Mouse (Mus musculus) forebrain, embryonic 15.5 days (tissue): ENCODE results near the gene Fkrp. TPM values are rescaled to one million over a fixed set of nuclear protein-coding genes. Genes with fewer than 3 reads are reported as not detected.

Experiments
- ATAC-seq: fragments of 200-750 bp; cut with Nextera tagmentation; replicated peaks from 2 replicates; pipeline ENCODE4 v1.8.0; 2017; ENCODE audit warnings: mild to moderate bottlenecking, moderate TSS enrichment, moderate library complexity
- H3K27ac ChIP-seq: fragments of 300-500 bp; sonication (generic); replicated peaks from 2 replicates; pipeline ENCODE4 v1.5.1; 2015; ENCODE audit warnings: mild to moderate bottlenecking, inconsistent platforms
- H3K27me3 ChIP-seq: fragments of 300-500 bp; sonication (generic); 2 replicates; pipeline ENCODE4 v1.6.1; 2015; ENCODE audit warnings: inconsistent platforms
- H3K36me3 ChIP-seq: fragments of 300-500 bp; sonication (generic); 2 replicates; pipeline ENCODE4 v1.6.1; 2015; ENCODE audit warnings: mild to moderate bottlenecking, inconsistent platforms
- H3K4me1 ChIP-seq: fragments of 300-500 bp; sonication (generic); 2 replicates; pipeline ENCODE4 v1.6.1; 2015; ENCODE audit warnings: inconsistent platforms
- H3K4me2 ChIP-seq: fragments of 300-500 bp; sonication (generic); replicated peaks from 2 replicates; pipeline ENCODE4 v1.6.1; 2015; ENCODE audit warnings: mild to moderate bottlenecking, inconsistent platforms
- H3K4me3 ChIP-seq: fragments of 300-500 bp; sonication (generic); 2 replicates; pipeline ENCODE4 v1.5.1; 2015; ENCODE audit warnings: mild to moderate bottlenecking, inconsistent platforms
- H3K9ac ChIP-seq: fragments of 300-500 bp; sonication (generic); replicated peaks from 2 replicates; pipeline ENCODE4 v1.6.1; 2015; ENCODE audit warnings: mild to moderate bottlenecking, inconsistent platforms
- H3K9me3 ChIP-seq: fragments of 300-500 bp; sonication (generic); 2 replicates; pipeline ENCODE4 v1.6.1; 2016; ENCODE audit warnings: inconsistent platforms
- WGBS: fragments of 180-500 bp; shearing (Covaris S2); methylation state at CpG from one replicate; pipeline ENCODE4 v1.1.7; 2015; ENCODE audit warnings: mixed read lengths; 5-methylcytosine and 5-hydroxymethylcytosine counted together
- polyA plus RNA-seq: library from polyadenylated mRNA; unstranded; fragments of >200 nt; fragmentation: Nextera tagmentation; extraction: Ambion mirVana; gene quantifications from 2 replicates; pipeline ENCODE4 v1.2.1, GENCODE M21; 2015

The Fkrp gene
- polyA plus RNA-seq, 1 experiment from 2014 or later, result 28.2 TPM

GRCm38 (mm10) chr7:16810399-16810919 is 6.1 kb downstream of the Fkrp start:
- Histone ChIP-seq H3K27me3 (0 out of 2 replicates have a peak, but pooled peaks cover 10% of the 10 kb centered on the region), H3K4me1 (peaks cover 30% of the 10 kb centered on the region), H3K9me3 (no peaks in the 10 kb centered on the region), H3K27ac (peak overlapping the region; percentile 82), H3K36me3 (0 out of 2 replicates have a peak, but pooled peaks cover 3% of the 10 kb centered on the region), H3K9ac (peak overlapping the region; percentile 65), H3K4me2 (peak overlapping the region; percentile 79), H3K4me3 (peak overlapping the region; percentile 59)
- 56% methylated on average over 28 of the region's 28 CpGs for WGBS
- no peak; the same call in 1 of the 2 replicates for ATAC-seq

- Histone ChIP-seq H3K4me1 (peaks cover 23% of the 10 kb centered on the region), H3K27me3 (0 out of 2 replicates have a peak, but pooled peaks cover 10% of the 10 kb centered on the region), H3K36me3 (0 out of 2 replicates have a peak, but pooled peaks cover 3% of the 10 kb centered on the region), H3K27ac (no peak overlapping the region), H3K4me3 (no peak overlapping the region), H3K4me2 (0 out of 2 replicates have a peak overlapping the region, but pooled peaks have one; percentile 79), H3K9ac (no peak overlapping the region), H3K9me3 (no peaks in the 10 kb centered on the region)
- 14% methylated on average over 10 of the region's 10 CpGs for WGBS
- ATAC-seq, result peak; percentile 14; the same call in 1 of the 2 replicates
Measured at GRCm38 (mm10) chr7:16809739-16810138, 6.8 kb downstream of the Fkrp start.

GRCm38 (mm10) chr7:16808647-16809046 is 7.9 kb downstream of the Fkrp start:
- H3K27ac ChIP-seq, result no peak overlapping the region
- H3K4me2 ChIP-seq, result no peak overlapping the region
- H3K27me3 ChIP-seq, result 0 out of 2 replicates have a peak, but pooled peaks cover 10% of the 10 kb centered on the region
- H3K4me3 ChIP-seq, result no peak overlapping the region
- ATAC-seq, result no peak
- H3K9me3 ChIP-seq, result no peaks in the 10 kb centered on the region
- peaks cover 23% of the 10 kb centered on the region for H3K4me1 ChIP-seq
- no peak overlapping the region for H3K9ac ChIP-seq
- WGBS, result 88% methylated on average over 9 of the region's 9 CpGs
- H3K36me3 ChIP-seq, result 0 out of 2 replicates have a peak, but pooled peaks cover 3% of the 10 kb centered on the region

- no peaks in the 10 kb centered on the region for H3K9me3 ChIP-seq
- no peak overlapping the region for H3K4me2 ChIP-seq
- H3K4me1 ChIP-seq, result peaks cover 23% of the 10 kb centered on the region
- no peak overlapping the region for H3K4me3 ChIP-seq
- H3K36me3 ChIP-seq, result 0 out of 2 replicates have a peak, but pooled peaks cover 3% of the 10 kb centered on the region
- H3K27ac ChIP-seq, result no peak overlapping the region
- no peak overlapping the region for H3K9ac ChIP-seq
- no peak for ATAC-seq
- 90% methylated on average over 9 of the region's 9 CpGs for WGBS
- 0 out of 2 replicates have a peak, but pooled peaks cover 10% of the 10 kb centered on the region for H3K27me3 ChIP-seq
Measured at GRCm38 (mm10) chr7:16807936-16808335, 8.6 kb downstream of the Fkrp start.

GRCm38 (mm10) chr7:16804409-16805028 is 12.0 kb downstream of the Fkrp start:
- H3K27me3 ChIP-seq, result no peaks in the 10 kb centered on the region
- no peak overlapping the region for H3K9ac ChIP-seq
- H3K4me3 ChIP-seq, result no peak overlapping the region
- H3K4me1 ChIP-seq, result no peaks in the 10 kb centered on the region
- no peaks in the 10 kb centered on the region for H3K9me3 ChIP-seq
- no peak; the same call in 1 of the 2 replicates for ATAC-seq
- 0 out of 2 replicates have a peak, but pooled peaks cover 3% of the 10 kb centered on the region for H3K36me3 ChIP-seq
- H3K27ac ChIP-seq, result no peak overlapping the region
- no peak overlapping the region for H3K4me2 ChIP-seq
- WGBS, result 38% methylated on average over 8 of the region's 8 CpGs

- Histone ChIP-seq H3K27me3 (no peaks in the 10 kb centered on the region), H3K9ac (no peak overlapping the region), H3K4me2 (no peak overlapping the region), H3K36me3 (no peaks in the 10 kb centered on the region), H3K27ac (no peak overlapping the region), H3K4me1 (no peaks in the 10 kb centered on the region), H3K4me3 (no peak overlapping the region), H3K9me3 (no peaks in the 10 kb centered on the region)
- no peak for ATAC-seq
- WGBS, result 89% methylated on average over 5 of the region's 5 CpGs
Measured at GRCm38 (mm10) chr7:16794886-16795285, 21.6 kb downstream of the Fkrp start.

GRCm38 (mm10) chr7:16793010-16793725 is 23.4 kb downstream of the Fkrp start:
- Histone ChIP-seq H3K27me3 (no peaks in the 10 kb centered on the region), H3K9ac (no peak overlapping the region), H3K27ac (no peak overlapping the region), H3K4me1 (no peaks in the 10 kb centered on the region), H3K4me2 (no peak overlapping the region), H3K9me3 (no peaks in the 10 kb centered on the region), H3K4me3 (no peak overlapping the region), H3K36me3 (no peaks in the 10 kb centered on the region)
- 95% methylated on average over 19 of the region's 19 CpGs for WGBS
- no peak for ATAC-seq

GRCm38 (mm10) chr7:16792316-16792715 is 24.2 kb downstream of the Fkrp start:
- no peak overlapping the region for H3K4me2 ChIP-seq
- ATAC-seq, result no peak
- H3K36me3 ChIP-seq, result no peaks in the 10 kb centered on the region
- H3K27me3 ChIP-seq, result no peaks in the 10 kb centered on the region
- H3K4me1 ChIP-seq, result no peaks in the 10 kb centered on the region
- H3K9ac ChIP-seq, result no peak overlapping the region
- 89% methylated on average over 5 of the region's 5 CpGs for WGBS
- no peak overlapping the region for H3K27ac ChIP-seq
- no peak overlapping the region for H3K4me3 ChIP-seq
- H3K9me3 ChIP-seq, result no peaks in the 10 kb centered on the region

GRCm38 (mm10) chr7:16785541-16786083 is 30.9 kb downstream of the Fkrp start:
- Histone ChIP-seq H3K27me3 (no peaks in the 10 kb centered on the region), H3K4me2 (no peak overlapping the region), H3K36me3 (no peaks in the 10 kb centered on the region), H3K27ac (no peak overlapping the region), H3K9me3 (no peaks in the 10 kb centered on the region), H3K4me3 (no peak overlapping the region), H3K9ac (no peak overlapping the region), H3K4me1 (peaks cover 34% of the 10 kb centered on the region)
- 90% methylated on average over 8 of the region's 8 CpGs for WGBS
- no peak for ATAC-seq

- Histone ChIP-seq H3K9ac (no peak overlapping the region), H3K4me3 (no peak overlapping the region), H3K36me3 (no peaks in the 10 kb centered on the region), H3K27ac (no peak overlapping the region), H3K27me3 (no peaks in the 10 kb centered on the region), H3K9me3 (no peaks in the 10 kb centered on the region), H3K4me1 (peaks cover 34% of the 10 kb centered on the region), H3K4me2 (no peak overlapping the region)
- 63% methylated on average over 10 of the region's 10 CpGs for WGBS
- ATAC-seq, result no peak
Measured at GRCm38 (mm10) chr7:16784498-16784976, 32.0 kb downstream of the Fkrp start.

- Histone ChIP-seq H3K9ac (no peak overlapping the region), H3K27me3 (no peaks in the 10 kb centered on the region), H3K27ac (no peak overlapping the region), H3K4me3 (peak overlapping the region; percentile 52), H3K4me2 (peak overlapping the region; percentile 98), H3K9me3 (no peaks in the 10 kb centered on the region), H3K36me3 (no peaks in the 10 kb centered on the region), H3K4me1 (peaks cover 34% of the 10 kb centered on the region)
- no peak for ATAC-seq
- 35% methylated on average over 17 of the region's 17 CpGs for WGBS
Measured at GRCm38 (mm10) chr7:16783758-16784415, 32.6 kb downstream of the Fkrp start.
